13 mouse cellular contexts compared by ENCODE assay signal in the genomic region with DNA sequence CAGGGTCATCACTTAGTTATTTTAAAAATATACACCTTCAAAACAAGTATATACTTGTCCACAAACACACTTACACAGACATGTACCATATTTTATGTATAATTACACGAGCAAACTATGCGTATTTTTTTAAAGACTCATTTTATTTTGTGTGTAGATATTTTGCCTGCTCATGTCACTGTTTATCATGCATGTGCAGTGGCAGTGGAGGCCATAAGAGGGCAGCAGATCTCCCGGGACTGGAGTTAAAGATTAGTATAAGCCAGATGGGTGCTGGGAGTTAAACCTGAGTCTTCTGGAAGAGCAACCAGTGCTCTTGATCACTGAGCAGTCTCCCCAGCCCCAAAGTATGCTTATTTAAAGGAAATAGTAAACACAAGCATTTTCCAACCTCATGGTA. TPM values are rescaled to one million over a fixed set of nuclear protein-coding genes. Genes with fewer than 3 reads are reported as not detected.
DNase-seq lines count a peak whose midpoint lies in the region; ATAC-seq and TF ChIP-seq lines count a peak whose summit lies in the region.
"Had no signal": no experiment of that assay in that cellular context is flagged by ENCODE, and none has a peak within 500 bp of the region (broad histone marks: within the 10 kb centered on the region; RNA-seq: fewer than 3 reads in every experiment).

No protein-coding gene starts in this region.

- H3K27ac ChIP-seq in intestine, postnatal 0 days (ENCODE audit: low read depth, low read length) = no peak overlapping the region
- no peak overlapping the region for H3K27ac ChIP-seq in intestine, embryonic 15.5 days
- H3K27ac ChIP-seq in midbrain, embryonic 14.5 days (replicated peaks; ENCODE audit: low read depth, low read length) = no peak overlapping the region
- no peak overlapping the region for H3K27ac ChIP-seq in midbrain, embryonic 13.5 days
- no peak overlapping the region for H3K27ac ChIP-seq in hindbrain, embryonic 13.5 days
- H3K27ac ChIP-seq: forebrain, embryonic 10.5 days had no signal

- peak; percentile 69 for TF ChIP-seq CTCF in intestine, postnatal 0 days (IDR thresholded peaks at IDR 0.05; ENCODE audit: low read depth)

- H3K9me3 ChIP-seq in intestine, postnatal 0 days (ENCODE audit: control insufficient read depth) = no peaks in the 10 kb centered on the region
- H3K9me3 ChIP-seq in intestine, embryonic 15.5 days = no peaks in the 10 kb centered on the region
- H3K9me3 ChIP-seq in midbrain, embryonic 14.5 days (ENCODE audit: control insufficient read depth, low read length) = no peaks in the 10 kb centered on the region
- H3K9me3 ChIP-seq in midbrain, embryonic 13.5 days = no peaks in the 10 kb centered on the region
- no peaks in the 10 kb centered on the region for H3K9me3 ChIP-seq in hindbrain, embryonic 13.5 days
- H3K9me3 ChIP-seq: forebrain, embryonic 10.5 days had no signal

- peak; percentile 33 for DNase-seq in midbrain, embryonic 14.5 days
- DNase-seq in ZHBTc4 (ENCODE audit: low read depth, low spot score) = peak; percentile 53
- DNase-seq in retina, embryonic 14.5 days (ENCODE audit: low spot score) = peak; percentile 56
- DNase-seq in urinary bladder, adult 18-20 months (ENCODE audit: low spot score in 2 of 2) = no peak
- DNase-seq: cerebellum, adult 8-10 months; heart, adult 18-20 months had no signal

- H3K9ac ChIP-seq in intestine, postnatal 0 days (ENCODE audit: low read depth, low read length) = no peak overlapping the region
- no peak overlapping the region for H3K9ac ChIP-seq in intestine, embryonic 15.5 days
- H3K9ac ChIP-seq in midbrain, embryonic 14.5 days (replicated peaks; ENCODE audit: low read length) = no peak overlapping the region
- H3K9ac ChIP-seq in midbrain, embryonic 13.5 days (replicated peaks) = no peak overlapping the region
- H3K9ac ChIP-seq in hindbrain, embryonic 13.5 days = no peak overlapping the region

- H3K4me1 ChIP-seq in intestine, postnatal 0 days (replicated peaks; ENCODE audit: control insufficient read depth, insufficient read depth, low read length) = no peaks in the 10 kb centered on the region
- no peaks in the 10 kb centered on the region for H3K4me1 ChIP-seq in intestine, embryonic 15.5 days (replicated peaks)
- no peaks in the 10 kb centered on the region for H3K4me1 ChIP-seq in midbrain, embryonic 14.5 days (ENCODE audit: control insufficient read depth, insufficient read depth, low read length)
- no peaks in the 10 kb centered on the region for H3K4me1 ChIP-seq in midbrain, embryonic 13.5 days (replicated peaks)
- no peaks in the 10 kb centered on the region for H3K4me1 ChIP-seq in hindbrain, embryonic 13.5 days (replicated peaks)

- H3K4me2 ChIP-seq in intestine, postnatal 0 days (replicated peaks; ENCODE audit: low read depth) = no peak overlapping the region
- H3K4me2 ChIP-seq in intestine, embryonic 15.5 days (replicated peaks) = no peak overlapping the region
- H3K4me2 ChIP-seq in midbrain, embryonic 14.5 days (ENCODE audit: low read length) = no peak overlapping the region
- H3K4me2 ChIP-seq in midbrain, embryonic 13.5 days (replicated peaks) = no peak overlapping the region
- H3K4me2 ChIP-seq in hindbrain, embryonic 13.5 days = no peak overlapping the region

- no peaks in the 10 kb centered on the region for H3K36me3 ChIP-seq in intestine, postnatal 0 days (ENCODE audit: control insufficient read depth, insufficient read depth)
- H3K36me3 ChIP-seq in intestine, embryonic 15.5 days = no peaks in the 10 kb centered on the region
- no peaks in the 10 kb centered on the region for H3K36me3 ChIP-seq in midbrain, embryonic 14.5 days (ENCODE audit: control insufficient read depth, insufficient read depth, low read length)
- H3K36me3 ChIP-seq in midbrain, embryonic 13.5 days = no peaks in the 10 kb centered on the region
- H3K36me3 ChIP-seq in hindbrain, embryonic 13.5 days = no peaks in the 10 kb centered on the region
- H3K36me3 ChIP-seq: forebrain, embryonic 10.5 days had no signal

- no peak overlapping the region for H3K4me3 ChIP-seq in intestine, postnatal 0 days (ENCODE audit: low read depth, low read length)
- no peak overlapping the region for H3K4me3 ChIP-seq in intestine, embryonic 15.5 days (replicated peaks)
- H3K4me3 ChIP-seq in midbrain, embryonic 14.5 days (replicated peaks; ENCODE audit: low read depth, low read length) = no peak overlapping the region
- H3K4me3 ChIP-seq in midbrain, embryonic 13.5 days (replicated peaks) = no peak overlapping the region
- H3K4me3 ChIP-seq in hindbrain, embryonic 13.5 days = no peak overlapping the region
- H3K4me3 ChIP-seq: forebrain, embryonic 10.5 days had no signal

- ATAC-seq in intestine, postnatal 0 days = no peak
- no peak for ATAC-seq in intestine, embryonic 15.5 days
- ATAC-seq in midbrain, embryonic 14.5 days (ENCODE audit: low FRiP score, low TSS enrichment) = no peak
- no peak for ATAC-seq in midbrain, embryonic 13.5 days
- ATAC-seq in hindbrain, embryonic 13.5 days (ENCODE audit: low FRiP score) = no peak
- ATAC-seq: activated CD4-positive, CD25-positive, alpha-beta regulatory T cell, adult 4 months had no signal

- H3K27me3 ChIP-seq in intestine, postnatal 0 days (replicated peaks; ENCODE audit: control insufficient read depth, insufficient read depth, low read length) = peaks cover 13% of the 10 kb centered on the region
- peaks cover 4% of the 10 kb centered on the region for H3K27me3 ChIP-seq in intestine, embryonic 15.5 days (replicated peaks)
- H3K27me3 ChIP-seq in midbrain, embryonic 14.5 days (ENCODE audit: control insufficient read depth, insufficient read depth, low read length) = peaks cover 7% of the 10 kb centered on the region
- H3K27me3 ChIP-seq in midbrain, embryonic 13.5 days = peaks cover 29% of the 10 kb centered on the region
- peaks cover 44% of the 10 kb centered on the region for H3K27me3 ChIP-seq in hindbrain, embryonic 13.5 days

- 36% methylated on average over 3 of the region's 3 CpGs for WGBS in intestine, postnatal 0 days
- 31% methylated on average over 3 of the region's 3 CpGs for WGBS in intestine, embryonic 15.5 days
- WGBS in midbrain, embryonic 14.5 days = 31% methylated on average over 3 of the region's 3 CpGs
- WGBS in midbrain, embryonic 13.5 days = 32% methylated on average over 3 of the region's 3 CpGs
- 33% methylated on average over 3 of the region's 3 CpGs for WGBS in hindbrain, embryonic 13.5 days

RNA-seq across cellular contexts. Expression of a gene that starts 16.8 kb away (rescaled TPM):
- polyA plus RNA-seq in intestine, postnatal 0 days (2015; fragmentation: Nextera tagmentation; extraction: Ambion mirVana) = not detected in 2 replicates
- 0.04 TPM in 1 of 2 replicates, not detected in the other for polyA plus RNA-seq in intestine, embryonic 15.5 days (2015; fragmentation: Nextera tagmentation; extraction: Ambion mirVana)
- polyA plus RNA-seq in midbrain, embryonic 14.5 days (2014; fragmentation: Nextera tagmentation; extraction: Ambion mirVana) = not detected in 2 replicates
- not detected in 2 replicates for polyA plus RNA-seq in midbrain, embryonic 13.5 days (2015; fragmentation: Nextera tagmentation; extraction: Ambion mirVana)
- 0.05 and 0.23 TPM in 2 replicates for polyA plus RNA-seq in hindbrain, embryonic 13.5 days (2015; fragmentation: Nextera tagmentation; extraction: Ambion mirVana)
- polyA plus RNA-seq: activated CD4-positive, CD25-positive, alpha-beta regulatory T cell, adult 4 months; intestine, embryonic 14.5 days had no signal

Comparison
In these comparisons a context has a peak if more than half of its experiments do, and no peak if none do; other contexts are left out.
1. DNase-seq: peak in midbrain, embryonic 14.5 days (single experiment), ZHBTc4 (single experiment) and retina, embryonic 14.5 days (single experiment); none in urinary bladder, adult 18-20 months (0 of 2).